In genomic region chr9:85127107-85127506, GRCm38 (mm10) we compare ENCODE assay signal across 16 mouse cellular contexts.
A peak's percentile ranks its signal among the peaks of the same experiment; 100 is the strongest.
DNase-seq lines count a peak whose midpoint lies in the region; ATAC-seq lines count a peak whose summit lies in the region.
"Had no signal": no experiment of that assay in that cellular context is flagged by ENCODE, and none has a peak within 500 bp of the region (broad histone marks: within the 10 kb centered on the region; RNA-seq: fewer than 3 reads in every experiment).

No protein-coding gene starts in this region.

- H3K27me3 ChIP-seq in embryonic facial prominence, embryonic 14.5 days (replicated peaks; ENCODE audit: control insufficient read depth, insufficient read depth, low read length): no peaks in the 10 kb centered on the region
- no peaks in the 10 kb centered on the region for H3K27me3 ChIP-seq in embryonic facial prominence, embryonic 10.5 days (replicated peaks; ENCODE audit: low read depth, poor library complexity, severe bottlenecking)
- H3K27me3 ChIP-seq: embryonic facial prominence, embryonic 15.5 days had no signal

- H3K36me3 ChIP-seq in embryonic facial prominence, embryonic 14.5 days (ENCODE audit: control insufficient read depth, insufficient read depth, low read length): no peaks in the 10 kb centered on the region
- H3K36me3 ChIP-seq in embryonic facial prominence, embryonic 10.5 days (replicated peaks): no peaks in the 10 kb centered on the region
- H3K36me3 ChIP-seq: embryonic facial prominence, embryonic 15.5 days; forebrain, embryonic 10.5 days had no signal

- H3K27ac ChIP-seq in embryonic facial prominence, embryonic 14.5 days (replicated peaks; ENCODE audit: low read depth, low read length): no peak overlapping the region
- H3K27ac ChIP-seq in embryonic facial prominence, embryonic 10.5 days (replicated peaks): no peak overlapping the region
- H3K27ac ChIP-seq: embryonic facial prominence, embryonic 15.5 days; forebrain, embryonic 10.5 days had no signal

- no peaks in the 10 kb centered on the region for H3K4me1 ChIP-seq in embryonic facial prominence, embryonic 14.5 days (ENCODE audit: control insufficient read depth, insufficient read depth, low read length)
- no peaks in the 10 kb centered on the region for H3K4me1 ChIP-seq in embryonic facial prominence, embryonic 10.5 days
- H3K4me1 ChIP-seq: embryonic facial prominence, embryonic 15.5 days had no signal

- peak; percentile 12 for DNase-seq in embryonic facial prominence, embryonic 14.5 days (ENCODE audit: low spot score)
- no peak for DNase-seq in embryonic facial prominence, embryonic 10.5 days (ENCODE audit: low spot score)
- DNase-seq in kidney, postnatal 10 days: peak; percentile 39
- DNase-seq in kidney, adult 8-10 months: no peak
- peak; percentile 30 for DNase-seq in urinary bladder, postnatal 14 days (ENCODE audit: low spot score)
- no peak for DNase-seq in urinary bladder, postnatal 25 days (ENCODE audit: low spot score)
- DNase-seq in layer of hippocampus, postnatal 25 days (ENCODE audit: extremely low spot score in 1 of 2, low spot score in 1 of 2): no peak
- no peak for DNase-seq in thymus, adult 18-20 months
- DNase-seq: cerebellum, adult 9-11 months; kidney, postnatal 36 days; liver, postnatal 0 days; thymus, postnatal 14 days had no signal

- WGBS in embryonic facial prominence, embryonic 14.5 days: 66% methylated on average over 4 of the region's 4 CpGs
- 85% methylated on average over 4 of the region's 4 CpGs for WGBS in embryonic facial prominence, embryonic 10.5 days

- H3K9ac ChIP-seq in embryonic facial prominence, embryonic 14.5 days (ENCODE audit: low read depth, low read length): no peak overlapping the region
- H3K9ac ChIP-seq: embryonic facial prominence, embryonic 15.5 days; liver, postnatal 0 days had no signal

- ATAC-seq in embryonic facial prominence, embryonic 14.5 days (ENCODE audit: low read depth): no peak
- ATAC-seq: hindbrain, embryonic 16.5 days; liver, postnatal 0 days had no signal

- no peaks in the 10 kb centered on the region for H3K9me3 ChIP-seq in embryonic facial prominence, embryonic 14.5 days (ENCODE audit: control insufficient read depth, low read length)
- no peaks in the 10 kb centered on the region for H3K9me3 ChIP-seq in embryonic facial prominence, embryonic 10.5 days
- H3K9me3 ChIP-seq: embryonic facial prominence, embryonic 15.5 days; forebrain, embryonic 10.5 days had no signal

- H3K4me3 ChIP-seq in embryonic facial prominence, embryonic 14.5 days (ENCODE audit: low read depth, low read length): no peak overlapping the region
- no peak overlapping the region for H3K4me3 ChIP-seq in embryonic facial prominence, embryonic 10.5 days
- H3K4me3 ChIP-seq: embryonic facial prominence, embryonic 15.5 days; forebrain, embryonic 10.5 days had no signal

- no peak overlapping the region for H3K4me2 ChIP-seq in embryonic facial prominence, embryonic 14.5 days (ENCODE audit: low read depth, low read length)
- H3K4me2 ChIP-seq: embryonic facial prominence, embryonic 15.5 days; midbrain, embryonic 11.5 days had no signal

Comparison
In these comparisons a context has a peak if more than half of its experiments do, and no peak if none do; other contexts are left out.
1. DNase-seq: peak in embryonic facial prominence, embryonic 14.5 days (single experiment), kidney, postnatal 10 days (single experiment) and urinary bladder, postnatal 14 days (single experiment); none in embryonic facial prominence, embryonic 10.5 days (single experiment), kidney, adult 8-10 months (0 of 2), urinary bladder, postnatal 25 days (single experiment), layer of hippocampus, postnatal 25 days (0 of 2) and thymus, adult 18-20 months (0 of 2).